Mouse (Mus musculus): ENCODE measurements around the gene Kif1b. TPM values are rescaled to one million over a fixed set of nuclear protein-coding genes. Genes with fewer than 3 reads are reported as not detected.

The Kif1b gene
- total RNA-seq (2021) = 100 to 1,000 TPM; 146 to 164 TPM

DNA sequence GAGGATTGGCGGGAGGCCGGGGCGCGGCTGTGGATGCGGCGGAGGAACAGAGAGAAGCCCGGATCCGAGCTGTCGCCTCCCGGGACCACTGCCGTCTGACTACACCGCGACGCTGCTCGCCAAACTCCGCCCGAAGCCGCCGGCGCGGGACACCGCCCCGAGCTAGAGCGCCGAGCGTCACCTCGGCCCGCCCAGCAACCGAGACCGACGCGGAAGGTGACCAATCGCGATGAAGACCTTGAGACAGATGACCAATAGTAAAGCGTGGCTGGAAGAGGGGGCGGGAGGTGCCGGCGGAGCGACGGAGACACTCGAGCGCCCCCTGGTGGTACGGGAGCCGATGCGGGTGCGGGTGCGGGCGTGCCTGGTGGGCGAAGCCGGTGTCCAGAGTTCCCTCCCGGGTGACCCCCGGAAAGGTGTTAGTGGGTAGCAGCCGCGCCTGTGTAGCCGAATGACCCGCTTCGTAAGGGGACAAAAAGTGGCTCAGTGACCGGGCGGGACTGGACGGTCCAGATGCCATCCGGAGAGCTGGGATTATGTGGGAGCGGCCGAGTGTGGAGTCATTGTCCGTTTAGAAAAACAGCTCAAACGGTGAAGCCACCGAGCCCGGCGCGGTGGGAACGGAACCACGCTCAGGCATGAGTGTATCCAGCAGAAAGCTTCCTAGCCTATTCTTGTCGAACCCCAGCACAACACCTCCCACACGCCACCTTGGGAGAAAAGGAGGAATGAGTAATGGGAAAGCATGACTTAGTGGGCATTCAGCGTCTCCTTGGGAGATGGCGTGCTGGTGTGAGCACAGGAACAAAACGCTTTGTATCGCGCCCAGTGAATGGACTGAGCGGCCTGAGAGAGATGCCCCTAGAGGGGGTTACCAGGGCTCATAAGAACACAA, at the start of gene Kif1b:
Kif1b (minus strand) TSS at position 98 of the 895 bp plus-strand sequence.
- intact Hi-C loops (cut with DNase I) = loop anchor here (2.0 to 5.0 kb wide), 3 partner anchors 33 to 166 kb away; no protein-coding TSS in a partner anchor
- DNase-seq = peak; percentile 99 to 100

DNA sequence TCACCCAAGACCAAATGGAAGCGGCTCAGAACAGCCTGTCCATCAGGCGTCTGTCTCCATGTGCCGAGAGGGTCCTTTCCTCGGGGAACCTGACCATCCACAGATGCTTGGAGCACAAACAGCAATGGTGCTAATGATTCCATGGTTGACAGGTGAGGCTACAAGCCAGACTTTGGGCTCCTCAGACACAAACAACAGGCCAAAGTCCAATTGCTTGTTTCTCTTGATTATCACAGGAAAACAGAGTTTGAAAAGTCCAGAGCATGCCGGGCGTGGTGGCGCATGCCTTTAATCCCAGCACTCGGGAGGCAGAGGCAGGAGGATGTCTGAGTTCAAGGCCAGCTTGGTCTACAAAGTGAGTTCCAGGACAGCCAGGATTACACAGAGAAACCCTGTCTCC, 47.2 kb upstream of the Kif1b start:
- intact Hi-C loops (cut with DNase I) = no loop called here
- no peak for DNase-seq

DNA sequence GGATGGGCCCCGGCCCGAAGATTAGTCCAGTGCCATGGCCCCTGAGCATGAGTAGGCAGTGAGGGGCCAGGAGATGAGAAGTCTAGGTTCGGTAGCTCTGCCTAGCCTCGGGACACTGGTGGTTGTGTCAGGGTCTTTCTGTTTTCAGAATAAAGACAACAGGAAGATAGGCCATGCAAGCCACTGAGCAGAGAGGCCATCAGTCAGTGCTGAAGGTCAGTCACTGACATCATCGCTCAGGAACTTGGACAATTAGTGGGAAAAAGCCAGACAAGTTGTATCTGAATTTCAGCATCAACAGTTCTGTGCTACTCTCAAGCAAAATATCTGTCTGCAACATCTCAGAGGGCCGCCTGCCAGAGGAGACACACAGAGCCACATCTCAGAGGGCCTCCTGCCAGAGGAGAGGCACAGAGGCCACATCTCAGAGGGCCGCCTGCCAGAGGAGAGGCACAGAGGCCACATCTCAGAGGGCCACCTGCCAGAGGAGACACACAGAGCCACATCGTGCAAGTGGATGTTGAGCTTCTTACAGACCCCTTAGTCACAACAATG, 44.2 kb upstream of the Kif1b start:
- no peak for DNase-seq
- intact Hi-C loops (cut with DNase I) = no loop called here

DNA sequence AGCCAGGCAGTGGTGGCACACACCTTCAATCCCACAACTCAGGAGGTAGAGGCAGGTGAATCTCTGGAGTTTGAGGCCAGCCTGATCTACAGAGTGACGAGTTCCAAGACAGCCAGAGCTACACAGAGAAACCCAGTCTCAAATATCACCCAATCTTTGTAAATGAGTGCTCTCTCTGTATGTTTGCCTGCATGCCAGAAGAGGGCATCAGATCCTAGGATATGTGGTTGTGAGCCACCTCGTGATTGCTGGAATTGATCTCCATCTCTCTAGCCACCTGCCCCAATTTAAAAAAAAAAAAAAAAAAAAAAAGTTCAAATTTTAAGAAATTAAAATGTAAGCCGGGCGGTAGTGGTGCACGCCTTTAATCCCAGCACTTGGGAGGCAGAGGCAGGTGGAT, 41.5 kb upstream of the Kif1b start:
- no peak for DNase-seq
- intact Hi-C loops (cut with DNase I) = no loop called here

DNA sequence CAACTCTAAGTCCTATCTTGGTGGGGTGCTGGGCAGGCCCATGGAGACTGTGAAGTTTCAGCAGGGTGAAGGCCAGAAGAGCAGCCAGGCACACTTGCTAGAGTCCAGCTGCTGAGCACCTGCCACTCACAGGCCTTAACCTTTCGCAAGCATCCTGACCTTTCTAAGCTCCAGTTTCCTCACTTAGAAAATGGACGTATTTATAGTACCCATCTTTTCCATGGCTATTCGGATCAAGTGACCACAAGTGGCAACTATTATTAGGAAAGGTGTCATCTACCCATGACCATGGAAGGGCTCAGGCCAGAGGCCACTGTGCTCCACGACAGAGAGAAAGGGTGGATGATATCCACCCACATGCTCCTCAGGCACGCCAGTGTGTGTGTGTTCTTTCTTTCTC, 38.4 kb upstream of the Kif1b start:
- intact Hi-C loops (cut with DNase I) = no loop called here
- DNase-seq = peak in 1 of 2 experiments; percentile 59

DNA sequence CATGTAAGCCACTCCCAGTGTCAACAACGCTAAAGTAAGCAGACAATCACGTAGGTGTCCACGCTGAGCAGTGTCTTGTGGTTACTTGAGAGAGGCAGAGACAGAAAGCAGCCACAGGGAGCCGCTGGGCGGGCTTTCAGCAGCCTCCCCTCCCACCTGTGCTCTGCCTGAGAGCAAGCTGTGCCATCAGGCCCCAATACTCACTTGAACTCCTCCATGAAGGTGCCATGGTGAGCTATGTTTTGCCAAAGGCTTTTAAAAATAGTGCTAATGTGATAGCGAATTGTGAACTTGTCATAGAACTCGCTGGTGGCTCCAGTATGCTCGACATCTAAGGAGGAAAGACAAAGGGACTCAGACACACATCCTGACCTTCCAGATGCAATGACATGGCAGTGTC, 36.8 kb upstream of the Kif1b start:
- intact Hi-C loops (cut with DNase I) = no loop called here
- peak; percentile 30 to 36 for DNase-seq

DNA sequence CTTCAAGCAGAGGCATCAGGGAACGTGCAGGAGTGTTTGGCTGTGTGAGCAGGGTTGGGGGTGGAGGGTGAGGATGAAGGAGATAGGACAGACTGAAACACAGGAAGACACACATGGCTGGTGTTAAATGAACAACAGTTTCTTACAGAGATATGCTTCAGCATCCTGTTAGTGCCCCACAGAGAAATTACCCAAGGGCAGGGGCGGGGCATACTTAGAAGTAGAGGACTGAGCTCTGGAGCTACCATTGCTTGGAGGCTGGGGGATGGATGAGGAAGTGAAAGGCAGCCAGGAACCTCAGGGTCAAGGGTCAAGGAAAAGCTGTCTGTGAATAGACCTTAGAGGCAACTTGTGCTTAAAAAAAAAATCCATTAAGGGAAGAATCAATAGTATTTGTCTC, 33.2 kb upstream of the Kif1b start:
- no peak for DNase-seq
- intact Hi-C loops (cut with DNase I) = no loop called here

DNA sequence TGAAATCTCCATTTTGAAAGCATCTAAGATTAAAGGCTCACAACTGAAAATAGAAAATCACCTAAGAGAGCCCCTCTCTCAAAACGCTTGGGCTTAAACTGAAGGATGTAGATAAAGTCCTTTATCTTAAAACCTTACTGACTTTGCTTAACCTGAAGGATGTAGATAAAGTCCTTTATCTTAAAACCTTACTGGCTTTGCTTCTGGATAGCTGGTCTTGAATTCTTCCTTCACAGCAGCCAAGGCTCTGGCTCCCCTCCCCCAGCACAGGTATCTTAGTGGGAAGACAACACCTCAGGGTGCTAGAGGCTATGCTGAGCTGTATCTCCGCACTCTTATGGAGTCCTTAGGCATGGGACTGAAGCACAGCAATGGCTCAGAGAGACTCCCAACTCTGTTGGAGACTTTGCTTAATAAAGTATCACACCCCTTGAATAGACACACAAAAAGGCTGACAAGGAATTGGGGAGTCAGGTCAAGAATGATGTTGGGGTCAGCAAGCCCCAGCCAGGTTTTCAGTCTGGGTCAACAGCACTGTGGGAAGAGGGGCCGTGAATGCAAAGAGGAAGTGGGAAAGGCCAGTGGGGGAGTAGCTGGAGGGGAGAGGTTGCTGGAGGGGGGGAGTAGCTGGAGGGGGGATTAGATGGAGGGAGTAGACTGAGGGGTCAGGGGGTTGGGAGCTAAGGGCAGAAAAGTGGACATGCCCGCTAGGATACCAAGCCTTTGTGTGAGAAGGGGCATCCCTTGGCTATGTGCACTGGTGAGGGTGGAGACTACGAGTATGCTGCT, 32.1 kb upstream of the Kif1b start:
- intact Hi-C loops (cut with DNase I) = no loop called here
- DNase-seq = no peak

DNA sequence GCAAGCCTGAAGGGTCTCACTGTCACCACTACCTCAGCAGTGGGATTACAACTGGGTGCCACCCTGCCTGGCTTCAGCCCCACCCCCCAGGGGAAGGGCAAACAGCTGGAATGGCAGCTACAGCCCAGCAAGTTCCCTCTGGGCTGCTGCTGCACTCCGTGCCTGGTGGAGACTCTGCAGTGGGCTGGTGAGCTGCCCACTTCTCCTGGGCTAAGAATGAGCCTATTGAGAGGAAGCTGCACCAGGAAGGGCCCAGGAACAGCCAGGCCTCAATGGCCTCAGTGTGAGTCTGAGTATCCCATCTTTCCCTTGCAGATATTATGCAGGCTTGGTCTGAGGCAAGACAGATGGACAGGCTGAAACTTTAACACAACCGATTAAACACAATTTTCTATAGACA, 30.6 kb upstream of the Kif1b start:
- intact Hi-C loops (cut with DNase I) = no loop called here
- no peak for DNase-seq

DNA sequence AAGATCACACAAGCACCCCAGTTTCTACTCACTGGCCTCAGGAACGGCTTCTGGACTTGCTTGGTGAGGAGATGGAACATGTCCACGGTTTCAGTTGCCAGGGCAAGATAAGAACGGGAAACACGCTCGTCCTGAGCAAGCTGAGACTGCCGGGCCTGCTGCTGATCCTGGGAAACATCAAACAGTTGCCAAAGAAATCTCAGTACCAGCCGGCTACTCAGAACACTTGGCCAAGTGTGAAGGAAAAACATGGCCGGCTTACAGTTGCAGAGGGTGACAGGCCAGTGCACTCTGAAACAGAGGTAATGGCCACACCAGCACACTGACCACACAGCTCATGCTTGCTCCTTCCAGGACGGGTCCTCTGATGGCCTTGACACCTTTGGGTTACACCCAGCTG, 29.9 kb upstream of the Kif1b start:
- DNase-seq = peak; percentile 45 to 50

DNA sequence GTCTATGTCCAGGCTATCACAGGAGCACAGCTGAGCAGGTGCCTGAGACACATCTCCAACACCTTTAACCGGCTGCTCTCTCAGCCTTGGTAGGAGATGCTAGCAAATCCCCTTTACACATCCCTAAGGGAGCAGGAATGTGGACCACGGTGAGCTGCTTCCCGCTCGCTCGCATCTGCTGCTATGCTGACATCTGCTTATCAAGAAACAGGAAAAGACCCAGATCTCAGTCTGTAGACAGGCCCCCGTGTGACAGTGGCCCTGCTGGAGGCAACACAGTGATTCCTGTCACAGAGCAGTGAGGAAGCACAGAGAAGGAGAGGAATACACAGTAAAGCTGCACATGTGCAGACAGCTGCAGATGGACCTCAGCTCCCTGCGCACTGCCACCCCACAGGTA, 28.8 kb upstream of the Kif1b start:
- DNase-seq = no peak
- intact Hi-C loops (cut with DNase I) = no loop called here

More for the DNA sequence above, 29.9 kb upstream of the Kif1b start:
- intact Hi-C loops (cut with DNase I) = no loop called here

DNA sequence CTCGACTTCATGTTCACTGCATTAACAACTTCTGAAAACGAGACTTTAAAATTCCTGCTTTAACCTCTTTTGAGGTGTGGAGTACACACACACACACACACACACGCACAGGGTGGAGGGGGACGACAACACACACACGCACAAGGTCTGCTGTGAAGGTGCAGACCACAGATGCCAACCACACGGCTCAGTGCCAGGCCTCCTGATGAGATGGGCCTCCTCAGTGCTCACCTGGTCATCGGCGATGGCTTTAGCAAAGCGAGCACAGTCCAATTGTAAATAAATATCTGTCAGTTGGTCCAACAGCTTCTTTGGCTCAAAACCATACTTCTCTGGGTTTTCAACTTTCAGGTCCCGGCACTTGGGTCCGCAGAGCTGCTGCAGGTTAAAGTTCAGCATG, 27.4 kb upstream of the Kif1b start:
- no peak for DNase-seq
- intact Hi-C loops (cut with DNase I) = no loop called here

DNA sequence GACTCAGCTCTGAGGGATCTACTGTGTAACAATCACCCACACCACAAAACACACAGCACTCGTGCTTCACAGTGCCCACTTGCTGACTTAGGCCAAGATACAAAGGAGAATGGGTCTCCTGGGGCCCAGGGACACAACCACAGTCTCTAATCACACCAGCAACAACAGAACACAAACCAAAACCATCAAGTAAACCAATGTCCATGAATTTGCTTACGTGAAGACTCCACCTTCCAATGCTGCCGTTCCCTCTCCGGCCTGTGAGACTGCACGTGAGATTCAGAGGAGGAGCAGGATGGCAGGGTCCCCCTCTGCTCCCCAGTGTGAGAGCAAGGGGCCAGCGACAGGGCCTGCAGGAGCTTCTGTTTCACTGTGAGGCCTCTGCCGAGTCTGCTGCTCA, 25.2 kb upstream of the Kif1b start:
- DNase-seq = no peak
- intact Hi-C loops (cut with DNase I) = no loop called here

DNA sequence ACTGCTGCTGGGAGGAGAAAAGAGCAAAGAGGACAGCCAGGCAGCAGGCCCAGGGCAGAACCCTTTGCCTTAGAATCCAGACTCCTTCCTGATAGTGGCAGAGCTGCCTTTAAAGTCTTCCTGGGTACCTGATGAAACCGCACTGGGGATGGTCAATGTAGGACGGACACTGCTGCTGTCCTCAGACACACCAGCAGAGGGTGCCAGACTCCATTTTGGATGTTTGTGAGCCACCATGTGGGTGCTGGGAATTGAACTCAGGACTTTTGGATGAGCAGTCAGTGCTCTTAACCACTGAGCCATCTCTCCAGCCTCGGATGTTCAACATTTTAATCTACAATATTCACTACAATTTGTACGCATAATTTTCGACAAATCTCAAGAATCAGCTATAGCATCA, 23.0 kb upstream of the Kif1b start:
- intact Hi-C loops (cut with DNase I) = no loop called here
- DNase-seq = no peak

DNA sequence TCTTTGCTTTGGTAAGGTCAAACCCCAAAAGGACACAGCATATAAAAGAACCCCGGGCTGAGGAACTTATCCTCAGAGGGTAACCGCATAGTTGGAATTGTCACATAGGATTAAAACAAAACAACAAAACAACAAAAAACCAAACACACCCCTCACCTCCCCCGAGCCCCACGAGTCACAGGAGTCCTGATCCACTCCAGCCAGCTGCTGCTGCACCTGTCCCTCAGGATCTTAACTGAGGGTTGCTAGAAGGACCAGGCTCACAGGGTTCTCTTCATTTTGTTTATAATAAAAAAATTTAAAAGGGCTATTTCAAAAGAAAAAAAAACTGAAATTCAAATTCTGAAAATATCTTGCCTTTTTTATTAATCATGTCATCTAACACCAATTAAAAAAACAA, 21.2 kb upstream of the Kif1b start:
- intact Hi-C loops (cut with DNase I) = no loop called here
- no peak for DNase-seq

DNA sequence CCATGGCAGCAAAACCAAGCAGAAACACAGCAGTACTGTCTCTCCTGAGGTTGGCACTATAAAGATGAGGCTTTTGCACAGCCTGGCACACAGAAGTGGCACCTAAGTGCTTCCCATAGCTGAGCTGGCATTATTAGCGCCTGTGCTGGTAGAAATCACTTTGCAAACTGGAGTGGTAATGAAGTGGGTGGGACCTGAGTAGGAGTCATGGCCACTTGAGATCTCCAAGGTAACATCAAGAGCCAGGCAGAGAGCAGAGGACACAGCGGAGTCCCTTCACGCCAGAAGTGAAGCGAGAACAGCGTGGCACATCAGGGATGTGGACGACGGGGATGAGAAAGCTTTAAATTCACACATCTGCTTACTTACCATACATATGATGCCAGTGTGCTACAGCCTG, 19.8 kb upstream of the Kif1b start:
- peak in 1 of 2 experiments; percentile 39 for DNase-seq
- intact Hi-C loops (cut with DNase I) = no loop called here

DNA sequence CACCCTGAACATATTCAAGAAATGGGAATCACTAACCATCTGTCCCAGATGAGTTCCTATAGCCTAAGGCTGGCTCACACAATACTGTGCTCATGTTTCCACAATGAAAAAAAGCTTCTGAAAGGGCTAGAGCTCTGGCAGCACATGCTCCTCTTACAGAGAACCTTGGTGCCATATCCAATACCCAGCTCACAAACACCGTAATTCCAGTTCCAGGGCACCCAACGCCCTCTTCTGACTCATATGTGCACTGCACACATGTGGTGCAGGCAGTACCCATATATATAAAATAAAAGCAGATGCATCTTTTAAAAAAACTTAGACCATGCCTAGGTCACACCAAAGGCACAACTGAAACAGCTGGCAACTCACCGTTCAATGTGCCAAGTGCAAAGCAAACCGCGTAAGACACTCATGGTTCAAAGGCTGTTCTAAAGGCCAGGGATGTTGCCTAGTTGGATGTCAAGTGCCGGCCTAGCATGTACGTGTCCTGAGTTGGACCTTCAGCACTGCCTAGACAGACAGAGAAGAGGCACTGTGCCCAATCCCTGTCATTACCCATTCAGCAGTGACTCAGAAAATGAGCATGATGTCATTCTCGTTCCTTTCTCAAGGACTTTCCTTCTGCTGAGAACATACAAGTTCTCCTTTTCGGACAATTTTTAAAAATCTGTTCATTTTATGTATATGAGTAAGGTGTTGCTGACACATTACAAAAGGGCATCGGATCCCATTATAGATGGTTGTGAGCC, 18.1 kb upstream of the Kif1b start:
- DNase-seq = peak; percentile 78 to 82
- intact Hi-C loops (cut with DNase I) = no loop called here

DNA sequence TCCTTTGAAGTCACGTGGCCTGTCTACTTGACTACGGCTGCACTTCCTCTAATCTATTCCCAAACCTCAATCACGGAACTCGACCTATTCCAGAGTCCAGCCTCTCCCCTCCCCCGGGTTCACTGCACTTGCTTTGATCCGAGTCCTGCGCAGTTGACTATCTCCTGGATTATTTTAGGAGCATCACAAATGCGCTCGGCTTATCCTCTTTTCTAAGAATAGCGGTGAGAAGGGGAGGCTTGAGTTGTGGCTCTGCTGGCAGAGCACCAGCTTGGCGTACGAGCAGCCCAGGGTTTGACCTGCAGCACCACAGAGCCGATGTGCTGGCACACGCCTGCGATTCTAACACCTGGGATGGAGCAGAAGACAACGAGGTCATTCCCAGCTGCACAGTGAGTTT, 16.2 kb upstream of the Kif1b start:
- DNase-seq = peak; percentile 66 to 80
- intact Hi-C loops (cut with DNase I) = no loop called here

DNA sequence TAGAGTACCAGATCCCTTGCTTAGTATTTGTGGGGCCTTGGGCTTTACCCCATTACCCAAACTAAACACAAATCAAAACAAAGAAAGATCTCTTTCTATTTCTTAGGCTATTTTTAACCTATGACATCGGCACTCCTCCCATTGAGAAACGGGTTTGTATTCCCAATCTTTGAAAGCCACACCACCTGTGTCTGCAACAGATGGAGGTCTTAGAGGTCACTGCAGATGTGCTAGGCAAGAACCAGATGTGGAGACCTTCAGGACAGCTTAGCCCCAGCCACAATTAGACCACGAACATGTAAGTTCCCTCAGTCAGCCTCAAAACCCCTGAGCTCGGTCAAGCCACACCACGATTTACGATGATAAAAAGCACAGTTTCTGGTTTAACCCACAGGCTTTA, 15.2 kb upstream of the Kif1b start:
- no peak for DNase-seq
- intact Hi-C loops (cut with DNase I) = no loop called here

DNA sequence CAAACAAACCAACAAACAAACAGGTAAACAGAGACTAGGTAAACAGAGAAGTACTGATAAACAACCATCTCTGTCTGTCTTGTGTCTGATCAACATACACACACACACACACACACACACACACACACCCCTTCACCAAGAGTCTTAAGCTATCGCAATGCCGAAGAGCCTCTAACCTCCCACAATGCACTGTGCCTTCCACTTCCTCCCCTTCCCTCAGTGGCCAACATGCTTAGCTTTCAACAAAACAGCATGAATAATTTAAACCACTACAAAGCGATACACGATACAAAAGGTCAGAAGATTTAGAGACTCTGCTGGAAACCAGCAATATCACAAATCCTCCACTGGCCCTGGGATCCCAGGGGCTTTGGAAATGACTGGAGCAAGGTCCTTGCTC, 14.8 kb upstream of the Kif1b start:
- no peak for DNase-seq
- intact Hi-C loops (cut with DNase I) = no loop called here

DNA sequence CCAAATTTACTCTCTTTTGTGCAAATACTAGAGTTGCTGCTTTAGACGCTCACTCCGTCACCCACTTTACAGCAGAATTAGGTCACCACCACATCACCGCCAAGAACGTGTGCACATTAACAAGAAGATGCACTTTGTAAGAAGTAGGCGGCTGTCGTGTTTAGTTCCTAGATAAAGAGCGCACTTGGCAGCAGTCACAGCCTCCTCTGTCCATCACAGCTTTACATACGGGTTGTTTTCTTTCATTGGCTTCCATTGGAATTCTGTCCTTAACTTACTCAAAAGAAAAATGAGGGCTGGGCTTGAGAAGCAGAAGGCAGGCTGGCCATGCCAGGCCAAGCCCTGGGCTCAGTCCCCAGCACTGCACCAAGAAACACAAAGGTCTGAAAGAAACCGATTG, 11.6 kb upstream of the Kif1b start:
- intact Hi-C loops (cut with DNase I) = no loop called here
- DNase-seq = no peak
